Mouse (Mus musculus): Measurements from ENCODE around the gene Rbbp4. TPM values are rescaled to one million over a fixed set of nuclear protein-coding genes. Genes with fewer than 3 reads are reported as not detected.

Rbbp4 gene
- polyA plus RNA-seq, 1 experiment from 2014 or later: 261 TPM

- H3K27ac ChIP-seq (replicated peaks): no peak overlapping the region
- H3K9ac ChIP-seq: no peak overlapping the region
- no peak for ATAC-seq (ENCODE audit: insufficient read depth)
- no peaks in the 10 kb centered on the region for H3K27me3 ChIP-seq
- no peak overlapping the region for H3K4me3 ChIP-seq (replicated peaks)
- WGBS (ENCODE audit: insufficient replicate concordance): 92% methylated on average over 1 of the region's 1 CpGs
- H3K9me3 ChIP-seq (replicated peaks): no peaks in the 10 kb centered on the region
- no peak overlapping the region for H3K4me2 ChIP-seq
- peaks cover 96% of the 10 kb centered on the region for H3K36me3 ChIP-seq (replicated peaks)
- H3K4me1 ChIP-seq (replicated peaks): peaks cover 19% of the 10 kb centered on the region; the same call in 1 of the 2 replicates
Observed at GRCm38 (mm10) chr4:129324756-129325155, 10.4 kb downstream of the Rbbp4 start.

GRCm38 (mm10) chr4:129323491-129323890, 11.7 kb downstream of the Rbbp4 start:
- no peak overlapping the region for H3K9ac ChIP-seq
- 84% methylated on average over 1 of the region's 1 CpGs for WGBS (ENCODE audit: insufficient replicate concordance)

DNA sequence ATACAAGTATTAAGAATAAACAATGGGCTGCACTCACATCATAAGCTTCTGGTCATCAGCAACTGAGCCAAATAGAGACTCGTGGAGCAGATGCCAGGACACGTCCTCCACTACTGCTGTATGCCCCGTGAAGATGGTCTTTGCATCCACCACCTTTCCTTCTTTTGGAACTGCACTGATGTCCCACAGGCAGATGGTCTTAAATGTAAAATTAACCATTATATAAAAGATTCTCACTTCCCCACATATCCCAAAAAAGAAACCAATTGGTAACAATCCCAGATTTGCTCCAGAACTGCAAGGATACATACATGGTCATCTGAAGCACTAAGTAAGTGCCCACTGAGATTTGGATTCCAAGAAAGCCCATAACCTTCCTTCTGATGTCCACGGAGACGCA, 13.1 kb downstream of the Rbbp4 start:
- no peak overlapping the region for H3K4me3 ChIP-seq (replicated peaks)
- ATAC-seq (ENCODE audit: insufficient read depth): no peak
- WGBS (ENCODE audit: insufficient replicate concordance): 88% methylated on average over 5 of the region's 5 CpGs

More at GRCm38 (mm10) chr4:129323491-129323890, 11.7 kb downstream of the Rbbp4 start:
- H3K4me1 ChIP-seq (replicated peaks): peaks cover 14% of the 10 kb centered on the region; the same call in 1 of the 2 replicates
- H3K27me3 ChIP-seq: no peaks in the 10 kb centered on the region
- H3K27ac ChIP-seq (replicated peaks): no peak overlapping the region
- no peak overlapping the region for H3K4me2 ChIP-seq
- no peak for ATAC-seq (ENCODE audit: insufficient read depth)
- no peaks in the 10 kb centered on the region for H3K9me3 ChIP-seq (replicated peaks)
- H3K4me3 ChIP-seq (replicated peaks): no peak overlapping the region
- peaks cover 95% of the 10 kb centered on the region for H3K36me3 ChIP-seq (replicated peaks)

GRCm38 (mm10) chr4:129320876-129321275, 14.3 kb downstream of the Rbbp4 start:
- no peaks in the 10 kb centered on the region for H3K27me3 ChIP-seq
- H3K4me2 ChIP-seq: no peak overlapping the region
- ATAC-seq (ENCODE audit: insufficient read depth): no peak
- no peak overlapping the region for H3K27ac ChIP-seq (replicated peaks)
- H3K9ac ChIP-seq: no peak overlapping the region
- peaks cover 95% of the 10 kb centered on the region for H3K36me3 ChIP-seq (replicated peaks)
- peaks cover 10% of the 10 kb centered on the region; the same call in 1 of the 2 replicates for H3K4me1 ChIP-seq (replicated peaks)
- no peak overlapping the region for H3K4me3 ChIP-seq (replicated peaks)
- WGBS (ENCODE audit: insufficient replicate concordance): 81% methylated on average over 1 of the region's 1 CpGs
- no peaks in the 10 kb centered on the region for H3K9me3 ChIP-seq (replicated peaks)

More for the DNA sequence above, 13.1 kb downstream of the Rbbp4 start:
- Histone ChIP-seq H3K9ac (no peak overlapping the region), H3K4me2 (no peak overlapping the region), H3K4me1 (replicated peaks) (peaks cover 14% of the 10 kb centered on the region; the same call in 1 of the 2 replicates), H3K27me3 (no peaks in the 10 kb centered on the region), H3K36me3 (replicated peaks) (peaks cover 95% of the 10 kb centered on the region), H3K9me3 (replicated peaks) (no peaks in the 10 kb centered on the region), H3K27ac (replicated peaks) (no peak overlapping the region)

GRCm38 (mm10) chr4:129313886-129314285, 21.3 kb downstream of the Rbbp4 start:
- Histone ChIP-seq H3K27ac (replicated peaks) (no peak overlapping the region), H3K9me3 (replicated peaks) (no peaks in the 10 kb centered on the region), H3K9ac (no peak overlapping the region), H3K4me1 (replicated peaks) (0 out of 2 replicates have a peak, but pooled peaks cover 2% of the 10 kb centered on the region), H3K4me3 (replicated peaks) (no peak overlapping the region), H3K36me3 (replicated peaks) (peaks cover 97% of the 10 kb centered on the region), H3K27me3 (no peaks in the 10 kb centered on the region), H3K4me2 (no peak overlapping the region)
- no peak for ATAC-seq (ENCODE audit: insufficient read depth)
- 65% methylated on average over 3 of the region's 3 CpGs for WGBS (ENCODE audit: insufficient replicate concordance)

GRCm38 (mm10) chr4:129307936-129308335, 27.2 kb downstream of the Rbbp4 start:
- no peak overlapping the region for H3K4me3 ChIP-seq (replicated peaks)
- H3K36me3 ChIP-seq (replicated peaks): peaks cover 86% of the 10 kb centered on the region

DNA sequence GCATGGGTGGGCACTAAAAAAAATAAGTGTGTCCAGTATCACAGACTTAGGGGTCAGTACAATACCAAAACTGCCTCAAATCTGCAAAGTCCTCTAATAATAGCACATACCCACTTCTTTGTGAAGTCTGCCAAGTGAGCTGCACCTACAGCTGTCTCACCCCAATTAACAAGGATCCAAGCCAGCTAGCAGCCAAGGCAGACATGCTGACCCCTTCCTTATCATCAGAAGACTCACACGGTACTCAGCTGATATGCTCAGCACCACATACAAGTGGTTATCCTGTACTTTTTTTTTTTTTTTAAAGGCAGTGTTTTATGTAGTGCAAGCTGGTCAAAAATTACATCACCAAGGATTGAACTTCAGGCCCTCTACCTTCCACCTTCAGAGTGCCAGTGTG, 30.9 kb downstream of the Rbbp4 start:
- Histone ChIP-seq H3K36me3 (replicated peaks) (peaks cover 50% of the 10 kb centered on the region), H3K9me3 (replicated peaks) (no peaks in the 10 kb centered on the region), H3K9ac (no peak overlapping the region), H3K27me3 (no peaks in the 10 kb centered on the region), H3K27ac (replicated peaks) (no peak overlapping the region; the same call in 1 of the 2 replicates), H3K4me1 (replicated peaks) (peaks cover 16% of the 10 kb centered on the region), H3K4me2 (no peak overlapping the region), H3K4me3 (replicated peaks) (no peak overlapping the region)
- ATAC-seq (ENCODE audit: insufficient read depth): peak; percentile 73
- WGBS (ENCODE audit: insufficient replicate concordance): 7% methylated on average over 1 of the region's 1 CpGs

More at GRCm38 (mm10) chr4:129307936-129308335, 27.2 kb downstream of the Rbbp4 start:
- no peaks in the 10 kb centered on the region for H3K9me3 ChIP-seq (replicated peaks)
- H3K27me3 ChIP-seq: no peaks in the 10 kb centered on the region
- H3K27ac ChIP-seq (replicated peaks): no peak overlapping the region
- ATAC-seq (ENCODE audit: insufficient read depth): no peak
- no peak overlapping the region for H3K9ac ChIP-seq
- H3K4me1 ChIP-seq (replicated peaks): peaks cover 16% of the 10 kb centered on the region
- no peak overlapping the region for H3K4me2 ChIP-seq
- WGBS (ENCODE audit: insufficient replicate concordance): 69% methylated on average over 1 of the region's 1 CpGs

- Histone ChIP-seq H3K36me3 (replicated peaks) (peaks cover 45% of the 10 kb centered on the region), H3K27me3 (no peaks in the 10 kb centered on the region), H3K4me3 (replicated peaks) (no peak overlapping the region), H3K4me2 (no peak overlapping the region), H3K4me1 (replicated peaks) (peaks cover 16% of the 10 kb centered on the region), H3K9me3 (replicated peaks) (no peaks in the 10 kb centered on the region), H3K27ac (replicated peaks) (no peak overlapping the region), H3K9ac (no peak overlapping the region)
- WGBS (ENCODE audit: insufficient replicate concordance): 79% methylated on average over 9 of the region's 9 CpGs
- ATAC-seq (ENCODE audit: insufficient read depth): no peak
Observed at GRCm38 (mm10) chr4:129303816-129304215, 31.4 kb downstream of the Rbbp4 start.

GRCm38 (mm10) chr4:129303401-129303800, 31.8 kb downstream of the Rbbp4 start:
- no peaks in the 10 kb centered on the region for H3K27me3 ChIP-seq
- H3K4me2 ChIP-seq: no peak overlapping the region
- ATAC-seq (ENCODE audit: insufficient read depth): no peak
- no peak overlapping the region for H3K4me3 ChIP-seq (replicated peaks)
- H3K27ac ChIP-seq (replicated peaks): no peak overlapping the region
- H3K4me1 ChIP-seq (replicated peaks): peaks cover 16% of the 10 kb centered on the region
- 83% methylated on average over 5 of the region's 5 CpGs for WGBS (ENCODE audit: insufficient replicate concordance)
- no peak overlapping the region for H3K9ac ChIP-seq
- peaks cover 41% of the 10 kb centered on the region for H3K36me3 ChIP-seq (replicated peaks)
- no peaks in the 10 kb centered on the region for H3K9me3 ChIP-seq (replicated peaks)

GRCm38 (mm10) chr4:129299121-129299520, 36.0 kb downstream of the Rbbp4 start:
- no peaks in the 10 kb centered on the region for H3K27me3 ChIP-seq
- WGBS (ENCODE audit: insufficient replicate concordance): 68% methylated on average over 10 of the region's 10 CpGs
- peaks cover 19% of the 10 kb centered on the region for H3K4me1 ChIP-seq (replicated peaks)
- H3K4me2 ChIP-seq: no peak overlapping the region
- 0 out of 2 replicates have a peak, but pooled peaks cover 6% of the 10 kb centered on the region for H3K36me3 ChIP-seq (replicated peaks)
- no peak overlapping the region for H3K4me3 ChIP-seq (replicated peaks)
- ATAC-seq (ENCODE audit: insufficient read depth): no peak
- no peak overlapping the region for H3K27ac ChIP-seq (replicated peaks)
- no peak overlapping the region for H3K9ac ChIP-seq
- H3K9me3 ChIP-seq (replicated peaks): no peaks in the 10 kb centered on the region

DNA sequence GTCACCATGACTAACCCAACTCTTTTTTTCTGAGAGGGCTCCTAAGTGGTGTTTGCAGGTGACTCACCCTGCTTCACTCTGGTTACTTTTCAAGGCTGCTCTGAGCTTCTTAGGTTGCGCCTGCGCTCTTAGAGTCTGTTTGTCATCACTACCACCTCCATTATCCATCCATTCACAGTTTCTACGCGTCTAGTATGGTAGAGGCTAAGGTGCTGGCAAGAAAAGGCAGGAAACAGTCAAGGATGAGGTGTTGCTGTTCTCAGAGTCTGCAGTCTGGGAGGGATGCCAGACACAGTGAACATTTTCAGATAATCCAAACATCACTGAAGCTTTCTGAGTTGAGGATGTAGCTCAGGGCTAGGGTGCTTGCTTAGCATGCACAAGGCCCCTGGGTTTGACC, 37.4 kb downstream of the Rbbp4 start:
- Histone ChIP-seq H3K27ac (replicated peaks) (no peak overlapping the region), H3K36me3 (replicated peaks) (no peaks in the 10 kb centered on the region), H3K4me1 (replicated peaks) (peaks cover 15% of the 10 kb centered on the region), H3K27me3 (no peaks in the 10 kb centered on the region), H3K9me3 (replicated peaks) (no peaks in the 10 kb centered on the region), H3K9ac (no peak overlapping the region), H3K4me2 (no peak overlapping the region), H3K4me3 (replicated peaks) (no peak overlapping the region)
- ATAC-seq (ENCODE audit: insufficient read depth): no peak
- WGBS (ENCODE audit: insufficient replicate concordance): 86% methylated on average over 4 of the region's 4 CpGs

GRCm38 (mm10) chr4:129296066-129296465, 39.1 kb downstream of the Rbbp4 start:
- no peak for ATAC-seq (ENCODE audit: insufficient read depth)
- no peak overlapping the region for H3K4me3 ChIP-seq (replicated peaks)
- no peaks in the 10 kb centered on the region for H3K9me3 ChIP-seq (replicated peaks)
- no peak overlapping the region for H3K9ac ChIP-seq
- H3K4me2 ChIP-seq: no peak overlapping the region
- H3K36me3 ChIP-seq (replicated peaks): no peaks in the 10 kb centered on the region
- peaks cover 18% of the 10 kb centered on the region for H3K4me1 ChIP-seq (replicated peaks)
- no peaks in the 10 kb centered on the region for H3K27me3 ChIP-seq
- no peak overlapping the region for H3K27ac ChIP-seq (replicated peaks)
- WGBS (ENCODE audit: insufficient replicate concordance): 55% methylated on average over 7 of the region's 7 CpGs

All from liver, embryonic 15.5 days (tissue).